ENCODE assay signal across 8 mouse cellular contexts in genomic region chr2:73385172-73385571, GRCm38 (mm10). TPM values are rescaled to one million over a fixed set of nuclear protein-coding genes. Genes with fewer than 3 reads are reported as not detected.
A peak's percentile ranks its signal among the peaks of the same experiment; 100 is the strongest.
DNase-seq lines count a peak whose midpoint lies in the region; ATAC-seq and TF ChIP-seq lines count a peak whose summit lies in the region.

No protein-coding gene starts in this region.

- 73% methylated on average over 4 of the region's 4 CpGs for WGBS in lung, embryonic 14.5 days
- WGBS in hindbrain, embryonic 16.5 days = 90% methylated on average over 4 of the region's 4 CpGs

- TF ChIP-seq POLR2A in myocyte (IDR thresholded peaks at IDR 0.05; ENCODE audit: insufficient read length, low read depth) = no peak

- H3K36me3 ChIP-seq in lung, embryonic 14.5 days (ENCODE audit: insufficient read depth) = no peaks in the 10 kb centered on the region
- no peaks in the 10 kb centered on the region for H3K36me3 ChIP-seq in hindbrain, embryonic 16.5 days (ENCODE audit: control insufficient read depth, insufficient read depth, low read length)
- H3K36me3 ChIP-seq in myocyte (ENCODE audit: control insufficient read depth, insufficient read depth) = no peaks in the 10 kb centered on the region

- no peaks in the 10 kb centered on the region for H3K79me2 ChIP-seq in myocyte (ENCODE audit: control insufficient read depth, insufficient read depth)

- peak overlapping the region; percentile 99 for H3K4me2 ChIP-seq in lung, embryonic 14.5 days
- peak overlapping the region; percentile 95 for H3K4me2 ChIP-seq in hindbrain, embryonic 16.5 days (ENCODE audit: low read length)
- H3K4me2 ChIP-seq in myocyte (ENCODE audit: low read depth) = peak overlapping the region; percentile 98

- 0 out of 2 replicates have a peak overlapping the region, but pooled peaks have one; percentile 67 for H3K4me3 ChIP-seq in lung, embryonic 14.5 days (ENCODE audit: low read depth, low read length)
- H3K4me3 ChIP-seq in hindbrain, embryonic 16.5 days (ENCODE audit: low read length) = peak overlapping the region; percentile 84; the same call in 1 of the 2 replicates
- peak overlapping the region; percentile 31 for H3K4me3 ChIP-seq in myocyte

- peak; percentile 33 for DNase-seq in CD4-positive, CD25-positive, alpha-beta regulatory T cell, adult 2 months (ENCODE audit: low read depth, low spot score)
- DNase-seq in lung, embryonic 14.5 days = no peak
- no peak for DNase-seq in lung, postnatal 36 days
- DNase-seq in layer of hippocampus, postnatal 14 days (ENCODE audit: low spot score in 2 of 2) = no peak

- H3K27me3 ChIP-seq in lung, embryonic 14.5 days (ENCODE audit: insufficient read depth, low read length) = no peaks in the 10 kb centered on the region
- 0 out of 2 replicates have a peak, but pooled peaks cover 2% of the 10 kb centered on the region for H3K27me3 ChIP-seq in hindbrain, embryonic 16.5 days (replicated peaks; ENCODE audit: control insufficient read depth, insufficient read depth, low read length)
- no peaks in the 10 kb centered on the region for H3K27me3 ChIP-seq in myocyte (ENCODE audit: control insufficient read depth, insufficient read depth, insufficient read length)

- no peak for TF ChIP-seq CTCF in lung, embryonic 14.5 days (IDR thresholded peaks at IDR 0.05; ENCODE audit: low read depth)

- peak overlapping the region; percentile 57 for H3K9ac ChIP-seq in lung, embryonic 14.5 days
- no peak overlapping the region for H3K9ac ChIP-seq in hindbrain, embryonic 16.5 days (ENCODE audit: low read depth, low read length)

- ATAC-seq in CD4-positive, CD25-positive, alpha-beta regulatory T cell, adult 4 months = no peak
- no peak for ATAC-seq in lung, embryonic 14.5 days (ENCODE audit: insufficient read depth)
- no peak for ATAC-seq in hindbrain, embryonic 16.5 days
- ATAC-seq in monocyte, adult 5-6 weeks (replicated peaks; ENCODE audit: insufficient number of reproducible peaks, low FRiP score, low TSS enrichment, poor library complexity, severe bottlenecking) = no peak

- H3ac ChIP-seq in myocyte (ENCODE audit: control insufficient read depth, insufficient read length) = no peak overlapping the region

- H3K27ac ChIP-seq in lung, embryonic 14.5 days (ENCODE audit: low read depth) = no peak overlapping the region
- H3K27ac ChIP-seq in hindbrain, embryonic 16.5 days (ENCODE audit: low read depth, low read length) = no peak overlapping the region

- H3K9me3 ChIP-seq in lung, embryonic 14.5 days (ENCODE audit: low read depth, low read length) = no peaks in the 10 kb centered on the region
- H3K9me3 ChIP-seq in hindbrain, embryonic 16.5 days (ENCODE audit: control insufficient read depth, low read length) = no peaks in the 10 kb centered on the region

- no peaks in the 10 kb centered on the region for H3K4me1 ChIP-seq in lung, embryonic 14.5 days (ENCODE audit: insufficient read depth)
- H3K4me1 ChIP-seq in hindbrain, embryonic 16.5 days (ENCODE audit: control insufficient read depth, insufficient read depth, low read depth, low read length) = peaks cover 6% of the 10 kb centered on the region; the same call in 1 of the 2 replicates

TF ChIP-seq in myocyte, 11 proteins besides CTCF, POLR2A, EP300 and RAD21:
- TF ChIP-seq TCF12 (IDR thresholded peaks at IDR 0.05; ENCODE audit: insufficient read depth, poor library complexity, severe bottlenecking) = no peak
- TF ChIP-seq MYOD1 (IDR thresholded peaks at IDR 0.05; ENCODE audit: control insufficient read depth in 1 of 3, insufficient read length in 2 of 3, low read depth in 2 of 3) = no peak
- no peak for TF ChIP-seq CEBPB (IDR thresholded peaks at IDR 0.05; ENCODE audit: insufficient read depth, poor library complexity, severe bottlenecking)
- TF ChIP-seq TCF3 (IDR thresholded peaks at IDR 0.05; ENCODE audit: insufficient read length, low read depth) = no peak
- TF ChIP-seq POLR2AphosphoS2 (IDR thresholded peaks at IDR 0.05; ENCODE audit: insufficient read length, low read depth) = no peak
- TF ChIP-seq USF1 (IDR thresholded peaks at IDR 0.05; ENCODE audit: low read depth) = no peak
- TF ChIP-seq SRF (IDR thresholded peaks at IDR 0.05; ENCODE audit: control insufficient read depth, insufficient read length, low read depth) = no peak
- TF ChIP-seq MAX (IDR thresholded peaks at IDR 0.05; ENCODE audit: low read depth) = no peak
- no peak for TF ChIP-seq MYOG (IDR thresholded peaks at IDR 0.05; ENCODE audit: control insufficient read depth in 1 of 3, insufficient read depth in 1 of 3, insufficient read length in 2 of 3, low read depth in 2 of 3)
- no peak for TF ChIP-seq E2F4 (IDR thresholded peaks at IDR 0.05; ENCODE audit: insufficient read depth)
- TF ChIP-seq REST (IDR thresholded peaks at IDR 0.05; ENCODE audit: insufficient read depth, insufficient read length) = no peak

RNA-seq across cellular contexts. Expression of gene Gpr155, which starts 1.2 kb away (rescaled TPM):
- 10 to 100 TPM; 13.4 to 22.5 TPM for polyA plus RNA-seq in CD4-positive, CD25-positive, alpha-beta regulatory T cell, adult 4 months (2017; shearing (Covaris generic))
- 6.2 and 6.9 TPM in 2 replicates for polyA plus RNA-seq in lung, embryonic 14.5 days (2014; fragmentation: Nextera tagmentation; extraction: Ambion mirVana)
- 12.8 and 14.6 TPM in 2 replicates for polyA plus RNA-seq in hindbrain, embryonic 16.5 days (2015; fragmentation: Nextera tagmentation; extraction: Ambion mirVana)
- polyA plus RNA-seq in myocyte (2012; fragmentation: generic; extraction: Trizol) = 7.6 TPM
- total RNA-seq in monocyte, adult 5-6 weeks (2017) = 13.7 to 14.4 TPM (median 13.8 TPM) in 3 replicates
- 10 to 100 TPM; 51.4 to 55.3 TPM for total RNA-seq in layer of hippocampus, postnatal 14 days (2021)

Comparison
In these comparisons a context has a peak if more than half of its experiments do, and no peak if none do; other contexts are left out.
1. H3K4me3 ChIP-seq: peak in every context shown above with its lines; median percentile 84 in hindbrain, embryonic 16.5 days; 67 in lung, embryonic 14.5 days; 31 in myocyte.